Mouse (Mus musculus) lung, embryonic 14.5 days (tissue): ENCODE results near the gene Grik2. TPM values are rescaled to one million over a fixed set of nuclear protein-coding genes. Genes with fewer than 3 reads are reported as not detected.

Experiments used
- ATAC-seq: fragments of 200-750 bp; cut with Nextera tagmentation; 2 replicates; pipeline ENCODE4 v1.8.0; 2017; ENCODE audit warnings: mild to moderate bottlenecking, moderate TSS enrichment, moderate library complexity; ENCODE audit not compliant: insufficient read depth
- DNase-seq: peaks from one replicate; pipeline ENCODE4 v3.0.0-alpha.2; 2015
- H3K27ac ChIP-seq: fragments of 300-500 bp; sonication (generic); 2 replicates; pipeline ENCODE4 v1.5.1; 2014; ENCODE audit warnings: low read depth, mild to moderate bottlenecking, moderate library complexity
- H3K27me3 ChIP-seq: fragments of 300-500 bp; sonication (generic); 2 replicates; pipeline ENCODE4 v1.6.1; 2014; ENCODE audit warnings: low read length, control low read depth; ENCODE audit not compliant: insufficient read depth
- H3K36me3 ChIP-seq: fragments of 300-500 bp; sonication (generic); 2 replicates; pipeline ENCODE4 v1.6.1; 2014; ENCODE audit warnings: control low read depth; ENCODE audit not compliant: insufficient read depth
- H3K4me1 ChIP-seq: fragments of 300-500 bp; sonication (generic); 2 replicates; pipeline ENCODE4 v1.6.1; 2014; ENCODE audit warnings: antibody characterized with exemption, control low read depth; ENCODE audit not compliant: insufficient read depth
- H3K4me2 ChIP-seq: fragments of 300-500 bp; sonication (generic); 2 replicates; pipeline ENCODE4 v1.6.1; 2014; ENCODE audit warnings: mild to moderate bottlenecking
- H3K4me3 ChIP-seq: fragments of 300-500 bp; sonication (generic); 2 replicates; pipeline ENCODE4 v1.5.1; 2014; ENCODE audit warnings: low read depth, low read length
- H3K9ac ChIP-seq: fragments of 300-500 bp; sonication (generic); 2 replicates; pipeline ENCODE4 v1.6.1; 2014
- H3K9me3 ChIP-seq: fragments of 300-500 bp; sonication (generic); 2 replicates; pipeline ENCODE4 v1.6.1; 2016; ENCODE audit warnings: low read depth, low read length, control low read depth
- CTCF ChIP-seq: IDR thresholded peaks from 2 replicates; pipeline ENCODE4 v1.5.1; 2016; ENCODE audit warnings: antibody characterized with exemption, low read depth
- polyA plus RNA-seq: library from polyadenylated mRNA; unstranded; fragments of >200 nt; fragmentation: Nextera tagmentation; extraction: Ambion mirVana; gene quantifications from 2 replicates; pipeline ENCODE4 v1.2.1, GENCODE M21; 2014

The Grik2 gene
- polyA plus RNA-seq, 1 experiment from 2014 or later, result 0.74 TPM

- Histone ChIP-seq H3K9me3 (no peaks in the 10 kb centered on the region), H3K4me2 (no peak overlapping the region), H3K4me3 (no peak overlapping the region), H3K27me3 (no peaks in the 10 kb centered on the region), H3K4me1 (no peaks in the 10 kb centered on the region), H3K36me3 (no peaks in the 10 kb centered on the region), H3K9ac (no peak overlapping the region), H3K27ac (no peak overlapping the region)
- ATAC-seq (no peak), DNase-seq (no peak)
- no peak for TF ChIP-seq CTCF
These were observed 738.2 kb downstream of the Grik2 start for GRCm38 (mm10) chr10:49050339-49050738.

- no peak for ATAC-seq
- Histone ChIP-seq H3K4me2 (no peak overlapping the region), H3K4me3 (no peak overlapping the region), H3K4me1 (no peaks in the 10 kb centered on the region), H3K36me3 (no peaks in the 10 kb centered on the region), H3K27me3 (no peaks in the 10 kb centered on the region), H3K9me3 (no peaks in the 10 kb centered on the region), H3K27ac (no peak overlapping the region), H3K9ac (no peak overlapping the region)
- no peak for TF ChIP-seq CTCF
- no peak for DNase-seq
These were observed 739.2 kb downstream of the Grik2 start for GRCm38 (mm10) chr10:49049391-49049790.
